Mouse (Mus musculus) ES-E14 (cell line): ENCODE data around the gene Atp6v1g3. TPM values are rescaled to one million over a fixed set of nuclear protein-coding genes. Genes with fewer than 3 reads are reported as not detected.

ENCODE experiments used
- DNase-seq: peaks from one replicate; pipeline ENCODE4 v3.0.0-alpha.2; 2013; ENCODE audit warnings: low read depth, low spot score
- H3K27ac ChIP-seq: 2 replicates; pipeline ENCODE4 v1.5.1; 2012; ENCODE audit warnings: low read depth, mild to moderate bottlenecking, low read length, moderate library complexity, mixed read lengths; ENCODE audit not compliant: poor library complexity, insufficient read depth, severe bottlenecking
- H3K36me3 ChIP-seq: 2 replicates; pipeline ENCODE4 v1.6.1; 2012; ENCODE audit warnings: mild to moderate bottlenecking, low read length, moderate library complexity, mixed read lengths; ENCODE audit not compliant: control insufficient read depth, poor library complexity, insufficient read depth, severe bottlenecking
- H3K4me1 ChIP-seq, 2 experiments: fragments of 150-350 bp in 1 of 2; sonication (generic) in 1 of 2; 2 replicates each; pipeline ENCODE4 v1.6.1; 2012; ENCODE audit warnings: low read length in 2 of 2, mild to moderate bottlenecking in 1 of 2, mixed read lengths in 1 of 2; ENCODE audit not compliant: control insufficient read depth in 2 of 2, insufficient read depth in 2 of 2, poor library complexity in 1 of 2
- H3K4me3 ChIP-seq, 2 experiments: fragments of 150-350 bp in 1 of 2; sonication (generic) in 1 of 2; 2 replicates each; pipeline ENCODE4 v1.5.1; 2012; ENCODE audit warnings: low read length in 2 of 2, low read depth in 1 of 2, mild to moderate bottlenecking in 1 of 2, mixed read lengths in 1 of 2; ENCODE audit not compliant: insufficient read depth in 1 of 2, poor library complexity in 1 of 2, severe bottlenecking in 1 of 2
- H3K9ac ChIP-seq: 2 replicates; pipeline ENCODE4 v1.6.1; 2012; ENCODE audit warnings: low read depth, mild to moderate bottlenecking, low read length, mixed read lengths; ENCODE audit not compliant: poor library complexity, insufficient read depth, severe bottlenecking
- H3K9me3 ChIP-seq: fragments of 150-350 bp; sonication (generic); 2 replicates; pipeline ENCODE4 v1.6.1; 2012; ENCODE audit warnings: low read depth, mild to moderate bottlenecking, low read length; ENCODE audit not compliant: control insufficient read depth, insufficient read depth
- CHD2 ChIP-seq: IDR thresholded peaks from 2 replicates; pipeline ENCODE4 v1.6.1; 2014; ENCODE audit warnings: mild to moderate bottlenecking, low read depth, low read length, inconsistent platforms
- HCFC1 ChIP-seq: IDR thresholded peaks from 2 replicates; pipeline ENCODE4 v1.6.1; 2012; ENCODE audit warnings: low read length, inconsistent platforms, borderline replicate concordance; ENCODE audit not compliant: insufficient read depth
- MAFK ChIP-seq: IDR thresholded peaks from 2 replicates; pipeline ENCODE4 v1.6.1; 2014; ENCODE audit warnings: mild to moderate bottlenecking, low read depth, low read length, inconsistent platforms; ENCODE audit not compliant: insufficient read depth
- ZC3H11A ChIP-seq: IDR thresholded peaks from 2 replicates; pipeline ENCODE4 v1.6.1; 2012; ENCODE audit warnings: low read depth, mild to moderate bottlenecking, inconsistent platforms, low read length, borderline replicate concordance
- ZNF384 ChIP-seq: IDR thresholded peaks from 2 replicates; pipeline ENCODE4 v1.6.1; 2012; ENCODE audit warnings: low read depth, low read length, inconsistent platforms
- in situ Hi-C, 2 experiments: fragments of 600-800 bp; cut with MboI; formaldehyde crosslinking; loops; one replicate each; pipeline ENCODE4 v1.15.1; 2025; ENCODE audit warnings: low sequenced_read_pairs in 2 of 2, inconsistent platforms in 1 of 2; ENCODE audit not compliant: unreplicated experiment in 2 of 2
- total RNA-seq: library from RNA; depleted of rRNA; stranded (reverse); fragments of 300-350 nt; gene quantifications from 2 replicates; pipeline ENCODE4 v1.2.3, GENCODE M21; 2012

The Atp6v1g3 gene
- total RNA-seq, 1 experiment = not detected

DNA sequence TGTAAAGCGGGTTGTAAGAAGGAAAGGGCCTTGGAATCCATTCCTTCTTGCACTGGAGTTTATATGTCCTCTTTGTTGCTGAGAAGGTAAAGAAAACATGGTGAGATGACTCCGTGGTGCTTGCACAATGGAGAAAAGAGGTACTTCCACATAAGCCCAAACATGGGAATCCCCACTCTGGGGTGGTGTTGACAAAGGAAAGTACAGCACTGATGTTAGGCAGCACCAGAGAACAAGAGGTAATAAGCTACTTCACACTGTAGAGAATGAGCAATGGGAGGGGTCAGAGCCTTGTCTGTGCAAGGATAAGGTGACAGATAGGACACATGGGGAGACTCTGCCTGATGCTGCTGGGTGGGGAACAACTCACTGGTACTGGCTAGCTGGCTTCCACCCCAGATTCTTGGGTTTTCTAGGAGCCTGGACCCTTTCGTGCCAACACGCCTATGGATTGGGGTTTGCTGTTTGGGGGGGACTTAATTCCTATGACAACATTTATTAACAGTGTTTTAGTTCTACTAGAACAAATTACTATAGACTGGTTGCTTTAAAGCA, 49.6 kb downstream of the Atp6v1g3 start:
- in situ Hi-C loops = no loop called here
- TF ChIP-seq CHD2 = no peak
- no peak for TF ChIP-seq ZC3H11A
- no peak for TF ChIP-seq ZNF384
- TF ChIP-seq HCFC1 = no peak
- no peak for TF ChIP-seq MAFK
- H3K27ac ChIP-seq = no peak overlapping the region

DNA sequence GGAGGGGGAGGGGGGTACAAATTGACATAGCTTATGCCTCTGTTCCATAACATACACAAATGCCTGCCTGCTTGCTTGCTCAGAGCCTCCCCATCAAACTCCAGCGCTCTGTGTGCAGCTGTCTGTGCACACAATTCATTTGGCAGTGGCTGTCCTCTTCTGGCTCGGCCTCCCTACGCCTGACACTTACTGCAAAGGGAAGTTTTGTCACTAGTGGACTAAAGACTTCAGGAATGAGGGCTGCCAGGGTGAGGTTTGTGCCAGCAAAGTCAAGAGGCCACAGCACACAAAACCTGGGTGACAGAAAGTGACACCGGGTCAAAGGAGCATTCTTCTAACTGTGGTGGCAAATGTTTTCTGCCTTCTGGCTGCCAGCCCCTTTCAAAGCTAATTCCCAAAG, 52.6 kb downstream of the Atp6v1g3 start:
- TF ChIP-seq ZNF384 = no peak
- no peak for TF ChIP-seq ZC3H11A
- no peak for TF ChIP-seq MAFK
- TF ChIP-seq HCFC1 = no peak
- no peak for TF ChIP-seq CHD2
- no peaks in the 10 kb centered on the region for H3K9me3 ChIP-seq
- H3K36me3 ChIP-seq = no peaks in the 10 kb centered on the region
- H3K27ac ChIP-seq = no peak overlapping the region
- in situ Hi-C loops = no loop called here
- no peak overlapping the region for H3K4me3 ChIP-seq
- no peak overlapping the region for H3K9ac ChIP-seq
- no peak for DNase-seq
- H3K4me1 ChIP-seq = no peaks in the 10 kb centered on the region

More for the DNA sequence above, 49.6 kb downstream of the Atp6v1g3 start:
- no peak for DNase-seq
- Histone ChIP-seq H3K9ac (no peak overlapping the region), H3K36me3 (no peaks in the 10 kb centered on the region), H3K4me3 (no peak overlapping the region), H3K9me3 (no peaks in the 10 kb centered on the region), H3K4me1 (no peaks in the 10 kb centered on the region)

DNA sequence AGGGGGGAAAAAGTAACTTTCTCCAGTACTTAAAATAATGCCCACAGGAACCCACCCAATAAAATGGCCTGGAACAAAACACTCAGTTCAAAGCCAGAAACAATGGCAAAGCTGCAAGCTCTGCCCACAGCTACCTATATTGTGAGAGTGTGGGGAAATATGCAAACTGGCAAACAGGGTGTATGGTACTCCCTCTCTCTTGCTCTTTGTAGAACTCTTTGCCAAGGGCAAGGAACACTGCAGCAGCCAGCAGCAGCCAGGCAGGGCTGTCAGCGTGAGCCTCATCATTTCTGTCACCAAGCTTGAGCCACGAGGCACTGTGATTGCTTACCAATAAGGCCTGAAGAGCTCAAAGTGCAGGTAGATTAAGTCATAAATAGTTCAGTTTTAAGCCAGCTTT, 53.0 kb downstream of the Atp6v1g3 start:
- H3K9ac ChIP-seq = no peak overlapping the region
- H3K27ac ChIP-seq = no peak overlapping the region
- TF ChIP-seq ZC3H11A (no peak), ZNF384 (no peak), HCFC1 (no peak), CHD2 (no peak), MAFK (no peak)
- no peaks in the 10 kb centered on the region for H3K36me3 ChIP-seq
- in situ Hi-C loops = no loop called here
- no peaks in the 10 kb centered on the region for H3K4me1 ChIP-seq
- no peak overlapping the region for H3K4me3 ChIP-seq
- H3K9me3 ChIP-seq = no peaks in the 10 kb centered on the region
- no peak for DNase-seq

DNA sequence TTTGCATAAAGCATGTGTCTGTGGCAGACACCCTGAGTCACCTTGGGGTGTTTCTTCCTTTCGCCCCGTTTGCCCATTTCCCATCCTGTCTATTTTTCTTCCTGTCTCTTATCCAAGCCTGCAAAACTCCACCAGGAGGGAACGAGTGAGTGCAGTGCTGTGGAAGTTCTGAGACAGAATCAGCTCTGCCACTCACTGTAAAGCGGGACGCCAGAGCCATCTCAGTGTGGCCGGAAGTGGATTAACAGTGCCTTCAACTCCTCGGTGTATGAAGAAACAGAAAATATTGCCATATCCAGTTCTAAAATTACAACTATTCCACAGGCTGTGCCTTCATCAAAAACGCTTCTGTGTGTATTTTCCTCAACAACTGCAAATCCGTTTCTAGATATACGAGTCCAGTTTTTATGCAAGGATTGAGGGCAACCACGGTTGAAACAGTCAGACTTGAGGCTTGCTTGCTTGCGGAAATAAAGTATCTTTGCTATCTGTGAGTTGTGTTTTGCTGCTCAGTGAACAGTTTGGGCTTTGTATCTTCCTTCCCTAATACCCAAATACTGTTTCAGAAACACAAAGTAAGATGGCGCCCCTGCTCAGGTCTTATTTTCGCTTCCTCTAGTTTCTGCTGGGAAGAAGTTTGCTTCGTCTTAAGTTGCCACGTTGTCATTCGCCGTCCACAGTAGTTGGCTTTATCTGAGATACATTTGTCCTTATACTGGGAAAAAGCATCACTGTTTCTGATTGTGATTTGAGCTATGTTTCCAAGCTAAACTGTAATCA, 54.1 kb downstream of the Atp6v1g3 start:
- in situ Hi-C loops = no loop called here
- no peaks in the 10 kb centered on the region for H3K9me3 ChIP-seq

More for the DNA sequence above, 54.1 kb downstream of the Atp6v1g3 start:
- Histone ChIP-seq H3K27ac (no peak overlapping the region), H3K9ac (no peak overlapping the region), H3K36me3 (no peaks in the 10 kb centered on the region), H3K4me1 (no peaks in the 10 kb centered on the region), H3K4me3 (no peak overlapping the region)
- no peak for TF ChIP-seq ZC3H11A
- TF ChIP-seq CHD2 = no peak
- TF ChIP-seq ZNF384 = no peak
- no peak for TF ChIP-seq HCFC1
- no peak for TF ChIP-seq MAFK
- no peak for DNase-seq
